Mouse (Mus musculus): ENCODE measurements around the gene Col1a2.
A peak's percentile ranks its signal among the peaks of the same experiment; 100 is the strongest.

The Col1a2 gene

DNA sequence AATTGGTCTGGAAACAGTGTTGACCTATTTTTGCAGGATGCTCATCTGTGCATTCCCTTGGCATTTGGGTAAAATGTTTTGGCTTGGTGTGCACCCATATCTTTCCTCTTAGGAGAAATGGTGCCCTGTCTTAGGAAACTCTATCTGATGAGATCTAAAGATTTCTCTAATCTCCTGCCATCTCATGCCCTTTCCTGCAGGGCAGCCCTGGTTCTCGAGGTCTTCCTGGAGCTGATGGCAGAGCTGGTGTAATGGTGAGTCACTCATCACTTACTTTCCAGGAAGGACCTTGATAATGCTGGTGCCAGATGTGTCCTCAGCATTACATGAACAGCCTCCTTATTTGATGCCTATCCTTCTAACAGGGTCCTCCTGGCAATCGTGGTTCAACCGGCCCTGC lies 16.4 kb downstream of the Col1a2 start:
- no peak for DNase-seq (ENCODE audit: low spot score in 2 of 2)

DNA sequence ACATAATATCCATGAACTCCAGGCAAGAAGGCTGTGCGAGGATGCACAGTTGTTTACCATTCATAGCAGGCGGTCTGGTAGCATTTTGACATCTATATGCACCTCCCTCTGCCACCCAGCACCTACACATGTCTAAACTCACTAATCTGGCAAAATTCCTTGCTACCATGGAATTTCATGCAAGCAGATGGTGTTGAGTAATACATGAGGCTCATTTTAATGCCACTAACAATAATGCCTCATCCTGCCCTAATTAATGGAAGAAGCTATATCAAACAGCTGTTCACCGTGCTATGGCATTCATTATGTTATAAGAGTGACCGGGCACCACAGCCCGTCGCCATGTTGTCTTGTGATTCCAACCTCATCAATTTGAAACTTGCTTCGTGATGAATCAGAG lies 23.8 kb downstream of the Col1a2 start:
- DNase-seq (ENCODE audit: low spot score in 2 of 2) = no peak

DNA sequence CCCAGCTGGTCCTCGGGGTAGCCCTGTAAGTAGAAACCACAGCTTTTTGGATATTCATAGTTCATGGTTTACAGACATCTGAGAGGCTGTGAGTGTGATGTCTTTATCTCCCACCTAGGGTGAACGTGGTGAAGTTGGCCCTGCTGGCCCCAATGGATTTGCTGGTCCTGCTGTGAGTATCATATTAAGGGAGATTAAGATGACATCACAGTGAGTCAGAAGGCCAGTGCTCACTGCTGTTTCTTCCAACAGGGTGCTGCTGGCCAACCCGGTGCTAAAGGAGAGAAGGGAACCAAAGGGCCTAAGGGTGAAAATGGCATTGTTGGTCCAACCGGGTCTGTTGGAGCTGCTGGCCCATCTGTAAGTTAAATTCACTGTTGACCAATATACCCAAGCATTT lies 26.4 kb downstream of the Col1a2 start:
- DNase-seq (ENCODE audit: low spot score in 2 of 2) = no peak

DNA sequence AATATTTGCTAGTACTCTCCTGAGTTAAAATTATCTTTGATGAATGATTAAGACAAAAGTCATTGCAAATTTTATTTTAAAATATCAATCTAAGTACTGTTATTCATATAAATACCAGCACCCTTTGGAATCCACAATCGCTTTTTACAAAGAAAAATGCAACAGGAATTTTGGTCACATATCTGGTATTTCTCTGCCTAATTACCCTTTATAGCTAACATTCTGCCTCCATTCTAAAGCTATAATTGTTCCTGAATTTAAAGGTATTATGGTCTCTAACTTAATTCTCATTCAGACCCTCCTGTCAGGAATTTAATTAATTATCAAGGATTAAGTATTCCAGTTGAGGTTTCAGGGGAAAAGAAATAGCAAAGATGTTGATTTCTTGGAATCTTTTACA lies 28.3 kb downstream of the Col1a2 start:
- no peak for DNase-seq (ENCODE audit: low spot score in 2 of 2)

DNA sequence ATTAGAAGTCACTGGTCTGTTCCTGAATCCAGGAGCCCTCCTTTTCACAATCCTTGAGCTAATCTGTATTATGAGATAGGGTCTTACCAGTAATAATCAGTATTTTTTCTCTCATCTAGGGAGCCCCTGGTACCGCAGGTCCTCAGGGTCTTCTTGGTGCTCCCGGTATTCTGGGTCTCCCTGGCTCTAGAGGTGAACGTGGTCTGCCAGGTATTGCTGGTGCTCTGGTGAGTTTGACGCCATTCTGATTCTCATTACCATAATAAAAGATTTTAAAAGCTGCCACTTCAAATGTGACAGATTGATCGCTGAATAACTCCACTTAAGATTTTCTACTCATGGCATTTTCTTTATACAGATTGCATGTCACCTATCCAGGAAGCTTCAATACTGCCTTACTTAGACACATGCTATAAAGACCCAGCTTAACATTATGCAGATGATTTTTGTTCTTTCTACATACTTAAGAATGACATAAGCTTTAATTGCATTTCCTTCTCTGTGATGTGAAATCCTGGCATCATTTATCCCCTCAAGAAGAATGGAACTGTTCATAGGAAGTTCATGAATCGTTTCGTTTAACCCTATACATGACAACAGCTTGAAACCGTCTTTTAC lies 30.0 kb downstream of the Col1a2 start:
- DNase-seq (ENCODE audit: low spot score in 2 of 2) = no peak

DNA sequence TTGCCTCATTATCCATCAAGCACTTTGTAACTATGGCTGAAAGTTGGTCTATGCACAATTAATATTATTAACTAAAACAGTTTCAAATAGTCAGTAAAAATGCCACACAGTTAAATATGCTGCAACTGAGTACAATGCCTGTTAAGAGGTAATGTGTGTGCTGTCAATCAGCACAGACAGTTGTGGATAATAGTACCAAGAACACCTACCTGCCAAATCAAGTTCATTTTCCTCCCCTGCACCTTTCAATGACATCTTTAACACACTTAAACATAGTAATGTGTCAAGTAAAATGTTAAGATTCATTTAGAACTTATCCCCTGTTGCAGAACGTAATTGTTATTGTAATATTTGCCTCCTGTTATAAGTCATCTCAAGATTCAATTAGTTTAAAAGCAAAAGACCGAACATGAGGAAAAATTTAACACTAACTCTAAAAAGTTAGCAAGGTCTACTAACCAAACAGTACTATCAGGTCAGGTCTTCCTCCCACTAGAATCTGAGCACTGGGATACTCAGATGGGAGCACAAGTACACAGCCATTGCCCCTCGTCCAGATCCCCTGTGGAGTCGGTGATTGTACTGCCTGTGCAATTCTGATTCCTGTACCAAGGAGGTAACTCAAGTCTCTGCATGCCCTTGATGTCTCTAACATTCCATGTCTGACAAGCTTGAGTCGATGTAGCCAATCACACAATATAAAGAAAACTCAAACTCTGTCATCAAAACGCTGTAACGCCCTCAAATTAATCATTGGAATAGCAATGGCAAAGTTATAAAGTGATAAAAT lies 37.5 kb downstream of the Col1a2 start:
- no peak for DNase-seq (ENCODE audit: low spot score in 2 of 2)

DNA sequence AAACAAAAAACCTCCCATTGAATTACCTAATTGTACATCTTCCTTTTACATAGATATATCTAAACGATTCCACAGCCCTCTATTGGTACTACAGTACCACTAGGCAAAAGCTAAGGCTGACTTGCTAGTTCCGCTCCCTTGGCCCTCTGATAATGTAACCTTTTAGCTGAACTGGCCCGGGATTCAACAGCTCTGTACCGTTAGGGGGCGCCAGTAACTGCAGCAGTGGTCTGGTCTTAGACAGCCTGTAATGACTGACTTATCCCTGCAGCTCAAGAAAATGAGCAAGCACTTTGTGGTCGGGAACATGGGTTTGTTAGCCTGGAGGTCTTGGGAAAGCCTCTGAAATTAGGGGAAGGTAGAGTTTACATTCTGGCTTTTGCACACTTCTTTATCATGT lies 39.9 kb downstream of the Col1a2 start:
- DNase-seq (ENCODE audit: low spot score in 2 of 2) = no peak

DNA sequence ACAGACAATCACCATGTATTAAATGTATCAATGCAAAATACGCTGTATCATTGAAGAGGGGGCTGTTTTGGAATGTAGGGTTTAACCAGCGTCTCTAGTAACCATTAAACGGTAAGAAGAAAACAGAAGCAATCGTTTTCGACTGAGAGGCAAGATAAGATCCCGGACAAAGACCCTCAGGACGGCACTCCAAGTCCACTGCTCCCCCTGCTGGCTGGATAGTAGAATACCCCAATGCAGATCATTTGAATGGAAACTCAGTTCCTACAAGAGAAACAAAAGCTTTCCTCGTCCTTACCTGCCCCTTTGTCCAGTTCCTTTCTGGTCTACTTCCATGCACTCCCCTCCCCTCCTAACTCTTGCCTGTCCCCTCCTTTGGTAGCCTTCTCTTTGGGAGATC lies 41.1 kb downstream of the Col1a2 start:
- peak; percentile 35 to 72 for DNase-seq (ENCODE audit: low spot score in 2 of 2)

DNA sequence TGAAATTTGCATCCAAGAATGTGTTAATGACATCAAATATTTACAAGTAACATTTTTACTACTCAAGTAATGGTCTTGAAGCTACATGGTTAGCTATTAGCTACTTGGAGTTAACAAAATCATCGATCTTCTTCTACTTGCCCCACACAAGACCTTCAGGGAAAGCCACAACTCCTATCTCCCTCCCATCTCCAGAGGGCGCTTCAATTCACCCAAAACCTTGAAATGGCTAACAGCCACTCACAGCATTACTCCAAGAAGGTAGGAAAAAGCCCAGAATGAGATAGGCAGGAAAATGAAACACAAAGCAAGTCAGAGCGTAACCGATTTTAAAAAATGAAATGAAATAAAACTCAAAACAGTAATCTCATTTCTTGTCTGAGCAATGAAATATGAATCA lies 44.3 kb downstream of the Col1a2 start:
- no peak for DNase-seq (ENCODE audit: low spot score in 2 of 2)

DNA sequence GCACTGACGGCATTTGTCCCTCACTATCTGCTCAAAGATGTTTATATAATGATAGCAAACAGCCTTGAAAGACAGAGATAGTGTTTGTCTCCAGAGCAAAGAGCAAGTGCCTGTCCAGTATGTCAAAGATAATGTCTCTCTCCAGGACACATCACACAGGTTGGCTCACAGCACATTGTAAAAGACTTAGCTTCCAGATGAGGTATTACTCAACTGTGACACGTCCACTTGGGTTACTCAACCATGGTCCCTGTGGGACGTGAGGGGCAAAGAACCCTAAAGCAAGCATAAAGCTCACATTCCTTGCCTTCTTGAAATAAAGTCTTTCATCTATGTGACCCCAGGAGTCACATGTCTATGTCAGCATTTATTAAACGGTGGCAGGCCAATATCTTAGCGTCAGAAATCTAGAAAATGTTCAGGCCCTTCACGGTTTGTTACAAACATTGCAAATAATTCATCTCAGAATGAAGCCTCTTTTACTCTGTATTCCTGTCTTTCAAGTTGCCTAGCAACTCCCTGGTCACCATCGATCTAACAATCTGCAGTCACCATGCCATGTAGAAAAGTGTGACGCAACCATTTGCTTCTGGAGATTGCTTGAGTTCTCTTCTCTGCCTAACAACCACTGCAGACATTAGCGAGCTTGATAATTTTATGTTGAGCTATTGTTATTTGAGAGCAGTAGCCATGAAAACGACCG lies 45.4 kb downstream of the Col1a2 start:
- no peak for DNase-seq (ENCODE audit: low spot score in 2 of 2)

DNA sequence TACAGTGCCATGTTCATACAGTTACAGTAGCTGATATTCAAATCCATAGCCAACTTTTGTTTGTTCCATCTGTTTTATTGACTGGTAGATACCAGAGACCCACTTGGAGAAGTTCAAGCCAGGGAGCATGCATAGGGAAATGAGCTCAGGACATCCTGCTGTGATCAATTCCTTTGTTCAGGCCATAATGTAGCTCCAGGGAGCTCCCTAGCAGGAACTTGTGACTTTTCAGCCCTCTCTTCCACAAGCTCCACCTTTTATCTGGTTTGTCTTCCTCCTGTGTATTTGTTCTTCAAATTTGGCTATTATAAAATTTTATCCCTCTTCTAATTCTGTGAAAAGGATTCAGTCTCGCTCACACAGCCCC lies 45.9 kb downstream of the Col1a2 start:
- no peak for DNase-seq (ENCODE audit: low spot score in 2 of 2)

DNA sequence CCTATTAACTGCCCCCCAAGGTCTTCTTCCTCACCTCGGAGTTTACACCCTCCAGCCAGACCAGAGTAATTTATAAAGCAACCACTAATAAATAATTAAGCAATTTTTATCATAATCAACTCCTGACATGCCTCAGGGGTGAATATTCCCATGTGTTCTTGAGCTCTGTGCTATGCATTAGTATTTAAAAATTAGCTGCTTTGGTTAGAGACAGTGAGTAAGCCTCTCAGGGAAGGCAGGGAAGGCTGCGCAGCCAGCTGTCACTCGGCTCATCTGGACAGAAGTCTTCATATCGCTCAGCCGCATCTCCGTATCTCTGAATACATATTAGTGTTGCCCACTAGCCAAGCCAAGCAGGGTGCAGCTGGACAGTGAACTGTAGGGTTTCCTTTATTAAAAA lies 50.8 kb downstream of the Col1a2 start:
- no peak for DNase-seq (ENCODE audit: low spot score in 2 of 2)

DNA sequence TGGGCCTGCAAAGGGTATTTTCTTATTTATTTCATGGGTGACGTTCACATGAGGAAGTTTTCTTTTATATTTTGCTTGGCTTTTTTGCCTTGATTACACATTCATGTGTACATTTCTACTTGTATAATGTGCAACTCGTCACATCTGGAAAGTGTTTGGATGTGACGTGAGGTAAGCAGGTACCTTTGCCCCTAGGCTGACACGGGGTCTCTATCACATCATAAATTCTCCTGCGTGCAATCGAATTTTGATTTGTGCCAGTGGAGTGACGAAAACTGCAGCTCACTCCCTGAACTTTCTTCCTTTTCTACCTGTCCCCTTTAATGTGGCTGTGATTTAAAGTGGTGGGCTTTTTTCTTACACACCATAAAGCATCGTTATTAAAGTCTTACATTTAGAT lies 52.5 kb downstream of the Col1a2 start:
- DNase-seq (ENCODE audit: low spot score in 2 of 2) = no peak

DNA sequence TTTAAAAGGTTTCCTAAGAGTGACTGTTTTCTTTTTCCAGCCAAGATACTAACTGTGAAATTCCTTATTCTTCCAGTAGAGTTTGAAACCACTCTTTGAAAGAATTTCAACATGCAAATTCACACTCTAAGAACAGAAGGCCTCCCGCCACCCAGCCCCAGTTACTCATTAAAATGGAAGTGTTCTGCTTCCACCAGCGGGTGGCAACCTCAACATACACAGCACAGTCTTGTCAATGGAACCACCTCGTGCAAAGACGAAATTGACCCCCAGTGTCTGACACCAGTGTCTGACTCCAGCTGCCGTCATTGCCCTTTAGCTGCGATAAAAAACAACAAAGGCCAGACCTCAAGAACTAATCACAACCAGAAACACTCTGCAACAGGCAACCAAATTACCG lies 53.1 kb downstream of the Col1a2 start:
- DNase-seq (ENCODE audit: low spot score in 2 of 2) = peak; percentile 52

DNA sequence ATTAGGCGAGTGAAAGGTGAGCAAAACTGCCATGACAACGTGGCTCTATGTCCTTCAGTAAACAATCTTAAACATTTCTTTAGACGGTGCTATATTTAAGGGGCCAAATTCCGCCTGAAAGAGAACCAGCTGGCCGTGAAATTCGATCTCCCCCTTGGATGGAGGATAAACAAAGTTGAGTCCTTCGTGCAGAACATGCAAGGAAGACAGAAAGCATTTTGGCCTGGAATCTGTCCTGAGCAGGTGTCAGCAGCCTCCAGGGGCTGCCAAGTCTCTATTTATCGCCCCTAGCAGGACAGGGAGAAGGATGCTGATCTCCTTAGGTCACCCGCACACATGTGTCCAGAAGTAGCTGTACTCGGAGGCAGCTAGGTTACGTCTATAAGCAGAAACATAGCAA lies 56.5 kb downstream of the Col1a2 start:
- no peak for DNase-seq (ENCODE audit: low spot score in 2 of 2)

DNA sequence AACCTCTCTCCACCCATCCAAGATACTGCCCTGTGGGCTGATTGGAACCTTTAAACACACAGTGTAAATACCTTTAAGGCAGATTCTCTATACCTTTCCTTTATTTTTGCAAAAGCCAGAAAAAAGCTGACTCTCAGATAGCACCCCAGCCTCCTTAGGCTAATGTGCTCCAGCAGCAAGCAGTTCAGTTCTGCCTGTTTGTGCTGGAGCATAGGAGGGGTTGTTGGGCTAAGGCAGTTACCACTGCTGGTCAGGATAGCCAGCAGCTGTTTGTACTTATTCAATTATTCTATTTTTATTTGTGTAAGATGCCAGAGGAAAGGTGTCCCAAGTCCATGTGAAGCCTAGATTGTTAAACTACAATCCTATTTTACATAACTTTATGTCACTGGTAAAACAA lies 57.0 kb downstream of the Col1a2 start:
- no peak for DNase-seq (ENCODE audit: low spot score in 2 of 2)

DNA sequence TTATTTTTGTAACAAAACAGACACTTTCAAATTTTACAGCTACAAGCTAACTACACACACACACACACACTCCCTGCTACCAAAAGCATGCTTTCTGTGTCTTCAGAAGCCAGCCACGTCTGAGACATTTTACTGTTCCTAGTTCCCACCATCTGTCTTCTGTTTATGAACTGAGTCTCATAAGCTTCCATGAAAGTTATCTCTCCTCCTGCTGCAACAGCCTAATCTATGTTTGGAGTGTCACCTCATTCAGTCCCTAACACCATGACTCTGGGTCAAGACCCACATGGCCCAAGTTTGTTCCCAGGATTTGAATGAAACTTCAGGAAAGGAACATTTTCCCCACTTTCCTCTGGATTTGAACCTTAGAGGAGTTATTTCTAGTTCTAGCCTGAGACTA lies 57.8 kb downstream of the Col1a2 start:
- DNase-seq (ENCODE audit: low spot score in 2 of 2) = no peak

DNA sequence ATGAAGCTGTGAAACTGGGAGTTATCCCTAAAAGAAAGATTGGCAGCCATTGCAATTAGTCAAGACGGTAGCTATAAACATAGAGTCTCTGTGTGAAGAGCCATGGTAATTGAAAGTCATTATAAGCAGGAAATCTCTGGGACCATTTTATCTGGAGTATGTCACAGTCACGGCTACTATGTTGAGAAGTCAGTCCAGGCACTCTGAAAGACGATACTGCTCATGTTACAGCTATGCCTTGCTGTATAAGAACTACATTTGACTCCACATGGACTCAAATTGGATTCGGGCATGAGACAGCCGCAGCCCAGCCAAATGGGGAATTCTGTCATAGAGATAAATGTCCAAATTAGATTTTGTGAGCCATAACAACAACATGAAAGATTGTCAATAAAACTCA lies 58.9 kb downstream of the Col1a2 start:
- no peak for DNase-seq (ENCODE audit: low spot score in 2 of 2)

DNA sequence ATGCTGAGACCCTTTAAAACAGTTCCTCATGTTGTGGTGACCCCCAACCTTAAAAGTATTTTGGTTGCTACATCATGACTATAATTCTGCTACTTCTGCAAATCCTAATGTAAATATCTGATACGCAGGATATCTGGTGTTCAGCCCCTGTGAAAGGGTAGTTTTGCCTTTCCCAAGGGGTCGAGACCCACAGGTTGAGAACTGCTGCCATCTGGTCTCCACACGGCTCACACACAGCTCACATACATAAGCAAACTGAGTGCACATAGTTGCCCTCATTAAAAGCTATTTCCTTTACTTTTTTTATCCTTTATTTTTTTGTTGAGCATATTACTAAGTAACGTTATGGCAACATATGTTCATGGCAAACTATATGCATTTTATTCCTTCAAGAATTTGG lies 65.8 kb downstream of the Col1a2 start:
- no peak for DNase-seq (ENCODE audit: low spot score in 2 of 2)

DNA sequence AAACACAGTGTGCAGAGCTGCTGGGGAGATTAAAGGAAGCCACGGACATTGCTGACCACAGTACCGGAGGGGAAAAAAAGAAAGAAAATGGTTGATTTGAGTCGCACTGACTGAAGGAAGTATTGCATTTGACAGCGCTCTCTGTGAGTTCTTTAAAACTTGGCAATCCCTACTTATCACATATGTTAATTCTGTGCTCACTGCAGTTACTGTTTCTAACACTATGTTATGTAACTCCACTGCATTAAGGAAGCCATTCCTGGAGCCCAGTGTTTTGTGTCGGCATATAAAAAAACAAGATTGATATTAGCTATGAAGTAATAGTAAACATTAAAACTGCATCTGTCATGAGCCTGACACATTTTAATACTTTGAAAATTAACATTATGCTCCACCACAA lies 73.1 kb downstream of the Col1a2 start:
- DNase-seq (ENCODE audit: low spot score in 2 of 2) = no peak

DNA sequence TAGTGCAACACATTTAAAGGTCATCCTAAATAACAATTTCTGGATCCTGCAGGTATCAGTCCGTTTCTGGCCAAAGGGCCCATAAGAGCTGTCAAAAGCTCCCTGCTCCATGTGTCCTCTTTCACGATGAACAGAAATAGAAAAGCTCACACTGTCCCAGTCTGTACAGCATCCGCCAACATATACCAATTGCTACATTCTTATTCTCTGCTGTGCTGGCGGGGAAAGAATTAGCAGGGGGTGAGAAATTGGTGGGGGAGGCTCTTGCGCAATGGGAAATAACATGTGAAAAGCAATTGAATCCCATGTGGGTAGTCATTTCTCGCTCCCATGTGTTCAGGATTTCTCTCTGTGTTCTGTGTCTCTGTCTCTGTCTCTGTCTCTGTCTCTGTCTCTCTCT lies 73.7 kb downstream of the Col1a2 start:
- DNase-seq (ENCODE audit: low spot score in 2 of 2) = no peak

DNA sequence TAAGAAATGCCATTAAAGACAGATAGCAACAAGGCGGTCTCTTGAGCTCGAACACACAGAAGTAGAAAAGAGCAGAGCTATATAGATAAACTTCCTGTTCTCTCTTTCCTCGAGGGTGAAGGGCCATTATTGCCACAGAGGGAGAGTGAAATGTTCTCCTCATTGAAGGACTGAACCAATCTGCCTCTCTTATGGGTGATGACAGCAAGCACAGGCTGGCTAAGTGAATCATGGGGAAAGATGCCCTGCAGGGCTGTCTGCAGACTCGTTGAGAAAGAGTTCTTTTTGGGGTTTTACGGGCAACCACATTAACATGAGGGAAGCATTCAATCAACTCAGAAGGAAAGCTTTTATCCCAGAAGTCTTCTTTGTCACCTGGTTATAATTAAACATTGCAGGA lies 75.0 kb downstream of the Col1a2 start:
- DNase-seq (ENCODE audit: low spot score in 2 of 2) = no peak

DNA sequence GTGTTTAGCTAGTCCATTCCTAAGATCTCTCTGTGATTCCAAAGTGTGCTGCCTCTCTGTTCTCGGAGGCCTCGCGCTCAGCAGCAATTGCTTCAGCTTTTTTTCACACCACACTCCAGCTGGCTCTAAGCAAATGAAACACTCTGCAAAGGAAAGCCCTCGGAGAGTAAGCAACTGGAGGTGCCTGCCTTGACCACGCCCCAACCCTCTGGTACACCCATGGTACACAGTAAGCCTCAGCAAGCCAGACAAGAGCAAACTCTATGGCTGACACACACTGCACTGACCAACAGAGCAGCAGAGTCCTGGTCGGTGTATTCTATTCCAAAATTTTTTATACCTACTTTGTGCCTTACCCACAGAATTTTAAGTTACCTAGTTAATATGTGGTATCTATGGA lies 78.9 kb downstream of the Col1a2 start:
- no peak for DNase-seq (ENCODE audit: low spot score in 2 of 2)
